ENCODE assay signal across 8 mouse cellular contexts in the genomic region with DNA sequence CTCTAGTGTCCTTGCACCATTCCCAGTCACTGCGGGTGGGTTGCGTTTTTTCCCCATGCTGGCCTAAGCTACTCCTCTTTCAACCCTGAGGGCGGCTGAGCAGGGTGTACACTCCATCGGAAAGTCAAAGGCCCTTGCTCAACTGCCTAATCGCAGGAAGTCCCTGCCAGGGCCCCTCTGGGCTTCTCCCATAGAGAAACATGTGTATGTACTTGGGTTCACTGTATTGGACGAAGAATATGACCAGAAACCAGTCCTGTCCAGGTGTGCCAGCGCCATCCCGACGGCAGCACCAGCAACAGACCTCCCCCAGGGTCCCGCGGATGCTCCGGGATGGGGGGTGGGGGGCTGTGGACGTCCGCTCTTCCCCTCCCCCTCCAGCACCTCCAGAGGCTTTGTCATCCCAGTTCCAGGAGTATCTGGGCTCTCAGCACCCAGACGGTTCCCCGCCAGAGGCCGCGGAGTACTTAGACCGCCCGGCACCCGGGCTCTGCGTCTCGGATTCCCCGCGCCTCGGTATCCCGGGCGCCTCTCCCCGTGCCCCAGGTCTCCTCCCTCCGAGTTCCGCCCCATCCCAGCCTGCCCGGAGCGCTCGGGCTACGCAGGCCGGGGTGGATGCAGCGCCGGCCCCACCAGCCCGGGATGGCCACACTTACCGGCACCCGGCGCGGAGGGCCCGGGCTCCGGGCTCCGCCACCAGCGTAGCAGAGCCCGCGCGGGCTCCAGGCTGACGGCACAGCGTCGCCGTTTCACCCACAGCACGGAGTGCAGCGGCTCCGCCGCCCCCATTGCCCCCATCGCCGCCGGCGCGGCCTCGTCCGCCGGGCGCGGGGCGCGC. TPM values are rescaled to one million over a fixed set of nuclear protein-coding genes. Genes with fewer than 3 reads are reported as not detected.
DNase-seq lines count a peak whose midpoint lies in the region; ATAC-seq and TF ChIP-seq lines count a peak whose summit lies in the region.

No protein-coding gene starts in this region.

- no peaks in the 10 kb centered on the region for H3K36me3 ChIP-seq in forebrain, postnatal 0 days (ENCODE audit: insufficient read depth)
- no peaks in the 10 kb centered on the region for H3K36me3 ChIP-seq in hindbrain, embryonic 16.5 days (ENCODE audit: control insufficient read depth, insufficient read depth, low read length)
- H3K36me3 ChIP-seq in liver, embryonic 12.5 days = no peaks in the 10 kb centered on the region
- H3K36me3 ChIP-seq in myocyte (ENCODE audit: control insufficient read depth, insufficient read depth) = no peaks in the 10 kb centered on the region

- peak overlapping the region; percentile 90 for H3K4me3 ChIP-seq in forebrain, postnatal 0 days (ENCODE audit: low read depth, low read length)
- peak overlapping the region; percentile 95 for H3K4me3 ChIP-seq in hindbrain, embryonic 16.5 days (ENCODE audit: low read length)
- H3K4me3 ChIP-seq in liver, embryonic 12.5 days = peak overlapping the region; percentile 67
- peak overlapping the region; percentile 49 for H3K4me3 ChIP-seq in myocyte

- peak; percentile 43 to 58 for DNase-seq in spleen, adult 18-20 months
- no peak for DNase-seq in spleen, postnatal 14 days (ENCODE audit: low spot score in 2 of 2)
- peak; percentile 58 for DNase-seq in brain, adult 2 months (ENCODE audit: low read depth, low spot score)
- DNase-seq in forebrain, postnatal 0 days = peak; percentile 63
- peak; percentile 36 for DNase-seq in urinary bladder, postnatal 14 days (ENCODE audit: low spot score)

- H3K79me2 ChIP-seq in myocyte (ENCODE audit: control insufficient read depth, insufficient read depth) = peaks cover 28% of the 10 kb centered on the region

- ATAC-seq in forebrain, postnatal 0 days = peak; percentile 68
- ATAC-seq in hindbrain, embryonic 16.5 days = peak; percentile 63
- ATAC-seq in liver, embryonic 12.5 days = no peak; the same call in 1 of the 2 replicates

- H3K4me1 ChIP-seq in forebrain, postnatal 0 days (ENCODE audit: insufficient read depth) = peaks cover 14% of the 10 kb centered on the region; the same call in 1 of the 2 replicates
- peaks cover 38% of the 10 kb centered on the region for H3K4me1 ChIP-seq in hindbrain, embryonic 16.5 days (ENCODE audit: control insufficient read depth, insufficient read depth, low read depth, low read length)
- H3K4me1 ChIP-seq in liver, embryonic 12.5 days = peaks cover 42% of the 10 kb centered on the region

- peak overlapping the region; percentile 90 for H3K27ac ChIP-seq in forebrain, postnatal 0 days (ENCODE audit: low read depth, low read length)
- peak overlapping the region; percentile 93 for H3K27ac ChIP-seq in hindbrain, embryonic 16.5 days (ENCODE audit: low read depth, low read length)
- H3K27ac ChIP-seq in liver, embryonic 12.5 days = peak overlapping the region; percentile 60

- H3K9me3 ChIP-seq in forebrain, postnatal 0 days (ENCODE audit: low read length) = no peaks in the 10 kb centered on the region
- no peaks in the 10 kb centered on the region for H3K9me3 ChIP-seq in hindbrain, embryonic 16.5 days (ENCODE audit: control insufficient read depth, low read length)
- no peaks in the 10 kb centered on the region for H3K9me3 ChIP-seq in liver, embryonic 12.5 days (replicated peaks)

- H3K27me3 ChIP-seq in forebrain, postnatal 0 days (ENCODE audit: insufficient read depth, low read length) = no peaks in the 10 kb centered on the region
- H3K27me3 ChIP-seq in hindbrain, embryonic 16.5 days (replicated peaks; ENCODE audit: control insufficient read depth, insufficient read depth, low read length) = no peaks in the 10 kb centered on the region
- peaks cover 48% of the 10 kb centered on the region for H3K27me3 ChIP-seq in liver, embryonic 12.5 days (replicated peaks)
- H3K27me3 ChIP-seq in myocyte (ENCODE audit: control insufficient read depth, insufficient read depth, insufficient read length) = no peaks in the 10 kb centered on the region

- peak overlapping the region; percentile 27 for H3ac ChIP-seq in myocyte (ENCODE audit: control insufficient read depth, insufficient read length)

- no peak for TF ChIP-seq CTCF in forebrain, postnatal 0 days (IDR thresholded peaks at IDR 0.05; ENCODE audit: low read depth)

- H3K9ac ChIP-seq in forebrain, postnatal 0 days = peak overlapping the region; percentile 96
- peak overlapping the region; percentile 97 for H3K9ac ChIP-seq in hindbrain, embryonic 16.5 days (ENCODE audit: low read depth, low read length)
- peak overlapping the region; percentile 72 for H3K9ac ChIP-seq in liver, embryonic 12.5 days

- no peak for TF ChIP-seq POLR2A in myocyte (IDR thresholded peaks at IDR 0.05; ENCODE audit: insufficient read length, low read depth)

- under 1% methylated on average over 70 of the region's 70 CpGs for WGBS in forebrain, postnatal 0 days
- WGBS in hindbrain, embryonic 16.5 days = under 1% methylated on average over 53 of the region's 70 CpGs
- WGBS in liver, embryonic 12.5 days (ENCODE audit: insufficient replicate concordance) = under 1% methylated on average over 70 of the region's 70 CpGs

- H3K4me2 ChIP-seq in forebrain, postnatal 0 days (ENCODE audit: low read depth) = peak overlapping the region; percentile 87
- peak overlapping the region; percentile 92 for H3K4me2 ChIP-seq in hindbrain, embryonic 16.5 days (ENCODE audit: low read length)
- H3K4me2 ChIP-seq in liver, embryonic 12.5 days = peak overlapping the region; percentile 93
- peak overlapping the region; percentile 82 for H3K4me2 ChIP-seq in myocyte (ENCODE audit: low read depth)

TF ChIP-seq in myocyte, 11 proteins besides CTCF, POLR2A, EP300 and RAD21:
- TF ChIP-seq USF1 (IDR thresholded peaks at IDR 0.05; ENCODE audit: low read depth) (no peak), SRF (IDR thresholded peaks at IDR 0.05; ENCODE audit: control insufficient read depth, insufficient read length, low read depth) (no peak), MYOG (IDR thresholded peaks at IDR 0.05; ENCODE audit: control insufficient read depth in 1 of 3, insufficient read depth in 1 of 3, insufficient read length in 2 of 3, low read depth in 2 of 3) (peak in 1 of 3 experiments; percentile 38)

RNA-seq across cellular contexts. Expression of a gene that starts 0.9 kb away (rescaled TPM):
- 31.7 and 32.9 TPM in 2 replicates for total RNA-seq in forebrain, postnatal 0 days (2014; rRNA removed)
- polyA plus RNA-seq in forebrain, postnatal 0 days (2015; fragmentation: Nextera tagmentation; extraction: Ambion mirVana) = 14.5 and 18.0 TPM in 2 replicates
- polyA plus RNA-seq in hindbrain, embryonic 16.5 days (2015; fragmentation: Nextera tagmentation; extraction: Ambion mirVana) = 25.3 and 27.6 TPM in 2 replicates
- polyA plus RNA-seq in liver, embryonic 12.5 days (2016; fragmentation: Nextera tagmentation; extraction: Ambion mirVana) = 5.7 and 5.9 TPM in 2 replicates
- 13.8 TPM for polyA plus RNA-seq in myocyte (2012; fragmentation: generic; extraction: Trizol)

RNA-seq across cellular contexts. Expression of a gene that starts 29.2 kb away (rescaled TPM):
- total RNA-seq in forebrain, postnatal 0 days (2014; rRNA removed) = 20.5 and 22.1 TPM in 2 replicates
- polyA plus RNA-seq in forebrain, postnatal 0 days (2015; fragmentation: Nextera tagmentation; extraction: Ambion mirVana) = 12.1 and 13.1 TPM in 2 replicates
- 12.6 and 13.2 TPM in 2 replicates for polyA plus RNA-seq in hindbrain, embryonic 16.5 days (2015; fragmentation: Nextera tagmentation; extraction: Ambion mirVana)
- 8.8 and 9.2 TPM in 2 replicates for polyA plus RNA-seq in liver, embryonic 12.5 days (2016; fragmentation: Nextera tagmentation; extraction: Ambion mirVana)
- polyA plus RNA-seq in myocyte (2012; fragmentation: generic; extraction: Trizol) = 30.5 TPM

Comparison
In these comparisons a context has a peak if more than half of its experiments do, and no peak if none do; other contexts are left out.
1. DNase-seq: peak in spleen, adult 18-20 months (2 of 2), brain, adult 2 months (single experiment), forebrain, postnatal 0 days (single experiment) and urinary bladder, postnatal 14 days (single experiment); none in spleen, postnatal 14 days (0 of 2).
2. Peak in every context shown above with its lines, with median percentiles within 50 percentile points of each other: H3K27ac ChIP-seq, H3K4me2 ChIP-seq, H3K4me3 ChIP-seq and H3K9ac ChIP-seq.